Mouse (Mus musculus) limb, embryonic 11.5 days (tissue): ENCODE measurements around the gene Mtcl1. TPM values are rescaled to one million over a fixed set of nuclear protein-coding genes. Genes with fewer than 3 reads are reported as not detected.

ENCODE experiments used
- ATAC-seq: fragments of 200-750 bp; cut with Nextera tagmentation; 2 replicates; pipeline ENCODE4 v1.8.0; 2017; ENCODE audit warnings: low read depth; ENCODE audit not compliant: insufficient number of reproducible peaks, low FRiP score, low TSS enrichment
- DNase-seq: peaks from one replicate; pipeline ENCODE4 v3.0.0-alpha.2; 2015; ENCODE audit warnings: low spot score
- H3K27ac ChIP-seq: fragments of 300-500 bp; sonication (generic); replicated peaks from 2 replicates; pipeline ENCODE4 v1.5.1; 2014; ENCODE audit warnings: low read depth, mild to moderate bottlenecking, low read length
- H3K27me3 ChIP-seq: fragments of 300-500 bp; sonication (generic); 2 replicates; pipeline ENCODE4 v1.6.1; 2014; ENCODE audit warnings: mild to moderate bottlenecking, low read length, mixed read lengths; ENCODE audit not compliant: control insufficient read depth, insufficient read depth
- H3K36me3 ChIP-seq: fragments of 300-500 bp; sonication (generic); 2 replicates; pipeline ENCODE4 v1.6.1; 2014; ENCODE audit warnings: mild to moderate bottlenecking, low read length, moderate library complexity, mixed read lengths; ENCODE audit not compliant: control insufficient read depth, insufficient read depth
- H3K4me1 ChIP-seq: fragments of 300-500 bp; sonication (generic); 2 replicates; pipeline ENCODE4 v1.6.1; 2014; ENCODE audit warnings: low read length, mixed read lengths; ENCODE audit not compliant: control insufficient read depth, insufficient read depth
- H3K4me2 ChIP-seq: fragments of 300-500 bp; sonication (generic); 2 replicates; pipeline ENCODE4 v1.6.1; 2014; ENCODE audit warnings: low read depth, mild to moderate bottlenecking, moderate library complexity; ENCODE audit not compliant: severe bottlenecking
- H3K4me3 ChIP-seq: fragments of 300-500 bp; sonication (generic); 2 replicates; pipeline ENCODE4 v1.5.1; 2014; ENCODE audit warnings: low read depth, low read length
- H3K9ac ChIP-seq: fragments of 300-500 bp; sonication (generic); 2 replicates; pipeline ENCODE4 v1.6.1; 2014; ENCODE audit warnings: mild to moderate bottlenecking, low read length
- H3K9me3 ChIP-seq: fragments of 300-500 bp; sonication (generic); 2 replicates; pipeline ENCODE4 v1.6.1; 2016; ENCODE audit warnings: low read length; ENCODE audit not compliant: control insufficient read depth
- WGBS: fragments of 180-500 bp; shearing (Covaris S2); extraction: QIAGEN DNeasy Blood & Tissue Kit; methylation state at CpG from one replicate; pipeline ENCODE4 v1.1.7; 2014; 5-methylcytosine and 5-hydroxymethylcytosine counted together
- polyA plus RNA-seq: library from polyadenylated mRNA; unstranded; fragments of >200 nt; fragmentation: Nextera tagmentation; extraction: Ambion mirVana; gene quantifications from 2 replicates; pipeline ENCODE4 v1.2.1, GENCODE M21; 2014

Gene Mtcl1
- polyA plus RNA-seq, 1 experiment from 2014 or later, result 5.7 TPM

DNA sequence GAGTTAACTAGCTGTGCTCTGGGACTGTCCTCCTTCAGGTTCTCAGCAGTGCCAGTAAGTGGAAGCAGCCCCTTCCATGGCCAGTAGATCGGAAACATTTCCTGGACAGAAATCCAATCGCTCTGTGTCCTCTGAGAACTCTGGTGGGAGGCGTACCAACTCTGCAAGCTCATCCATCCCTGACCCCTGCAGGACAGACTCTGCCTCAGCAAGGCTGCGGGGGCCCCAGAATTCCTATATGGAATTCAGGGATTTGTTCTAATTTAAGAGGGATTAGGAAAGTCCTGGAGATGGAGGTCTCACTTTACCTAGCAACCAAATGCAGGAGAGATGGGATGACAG lies 123.4 kb downstream of the Mtcl1 start:
- no peaks in the 10 kb centered on the region for H3K9me3 ChIP-seq
- 83% methylated on average over 4 of the region's 4 CpGs for WGBS
- ATAC-seq (no peak), DNase-seq (no peak)
- no peak overlapping the region for H3K9ac ChIP-seq
- H3K4me1 ChIP-seq, result no peaks in the 10 kb centered on the region
- H3K27me3 ChIP-seq, result no peaks in the 10 kb centered on the region
- no peak overlapping the region for H3K27ac ChIP-seq
- no peaks in the 10 kb centered on the region for H3K36me3 ChIP-seq
- H3K4me2 ChIP-seq, result no peak overlapping the region
- no peak overlapping the region for H3K4me3 ChIP-seq

DNA sequence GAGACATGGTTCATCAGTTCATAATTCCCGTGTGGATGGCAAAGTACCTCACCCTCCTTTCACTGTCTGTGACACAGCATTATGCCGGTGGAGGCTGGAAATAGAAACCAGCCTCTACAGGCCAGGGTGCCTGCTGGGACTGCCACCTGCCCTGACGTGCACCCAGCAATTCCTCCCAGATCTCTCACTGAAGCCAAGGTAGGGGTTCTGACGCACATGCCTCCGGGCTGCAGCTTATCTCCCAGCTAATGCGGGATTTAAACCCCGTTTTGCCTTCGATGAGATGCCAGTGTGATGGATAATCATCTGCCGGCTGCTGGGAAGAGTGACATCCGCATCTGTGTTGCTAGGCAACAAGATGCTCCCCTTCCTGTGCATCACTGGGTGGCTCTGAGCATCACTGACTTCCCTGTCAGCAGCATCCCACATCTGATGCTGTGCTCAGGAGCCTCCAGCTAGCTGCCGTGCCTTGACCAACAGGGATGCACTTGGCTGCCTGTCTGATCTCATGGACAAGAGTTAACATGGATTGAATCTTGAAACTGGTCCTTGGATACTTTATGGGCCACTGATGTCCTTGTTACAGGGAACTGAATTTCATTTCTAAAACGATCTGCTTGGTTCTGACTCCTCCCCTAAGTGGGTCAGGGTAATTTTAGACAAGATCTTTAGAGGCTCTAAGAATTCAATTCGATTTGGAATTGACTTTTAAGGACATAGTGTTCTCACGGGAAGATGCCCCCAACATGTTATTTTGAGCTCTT lies 123.9 kb downstream of the Mtcl1 start:
- H3K4me3 ChIP-seq, result no peak overlapping the region
- H3K9ac ChIP-seq, result no peak overlapping the region
- ATAC-seq, result no peak
- H3K27ac ChIP-seq, result no peak overlapping the region
- H3K36me3 ChIP-seq, result no peaks in the 10 kb centered on the region
- DNase-seq, result no peak
- 61% methylated on average over 14 of the region's 14 CpGs for WGBS
- H3K4me1 ChIP-seq, result no peaks in the 10 kb centered on the region
- H3K9me3 ChIP-seq, result no peaks in the 10 kb centered on the region
- no peak overlapping the region for H3K4me2 ChIP-seq
- no peaks in the 10 kb centered on the region for H3K27me3 ChIP-seq

DNA sequence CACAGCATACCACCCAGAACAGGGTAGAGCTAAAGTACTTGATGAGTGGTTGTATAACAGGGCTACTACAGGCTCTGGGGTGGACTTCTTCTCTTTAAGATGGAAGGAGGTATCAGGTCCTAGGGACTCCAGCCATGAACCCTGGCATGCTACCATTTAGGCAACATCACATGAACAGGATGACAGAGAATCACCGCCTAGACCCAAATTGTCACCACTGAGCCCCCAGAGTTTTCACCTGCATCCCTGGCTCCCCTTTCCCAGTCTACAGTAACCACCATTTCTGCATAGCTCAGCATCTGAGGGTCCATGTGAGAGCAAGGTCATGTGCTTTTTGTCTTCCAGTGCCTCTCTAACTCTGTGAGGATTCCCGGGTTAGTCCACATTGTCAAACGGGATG lies 124.7 kb downstream of the Mtcl1 start:
- Histone ChIP-seq H3K36me3 (no peaks in the 10 kb centered on the region), H3K27me3 (no peaks in the 10 kb centered on the region), H3K27ac (no peak overlapping the region), H3K4me1 (no peaks in the 10 kb centered on the region), H3K9me3 (no peaks in the 10 kb centered on the region), H3K4me3 (no peak overlapping the region), H3K4me2 (no peak overlapping the region), H3K9ac (no peak overlapping the region)
- WGBS, result 88% methylated on average over 3 of the region's 3 CpGs
- DNase-seq (no peak), ATAC-seq (no peak)

DNA sequence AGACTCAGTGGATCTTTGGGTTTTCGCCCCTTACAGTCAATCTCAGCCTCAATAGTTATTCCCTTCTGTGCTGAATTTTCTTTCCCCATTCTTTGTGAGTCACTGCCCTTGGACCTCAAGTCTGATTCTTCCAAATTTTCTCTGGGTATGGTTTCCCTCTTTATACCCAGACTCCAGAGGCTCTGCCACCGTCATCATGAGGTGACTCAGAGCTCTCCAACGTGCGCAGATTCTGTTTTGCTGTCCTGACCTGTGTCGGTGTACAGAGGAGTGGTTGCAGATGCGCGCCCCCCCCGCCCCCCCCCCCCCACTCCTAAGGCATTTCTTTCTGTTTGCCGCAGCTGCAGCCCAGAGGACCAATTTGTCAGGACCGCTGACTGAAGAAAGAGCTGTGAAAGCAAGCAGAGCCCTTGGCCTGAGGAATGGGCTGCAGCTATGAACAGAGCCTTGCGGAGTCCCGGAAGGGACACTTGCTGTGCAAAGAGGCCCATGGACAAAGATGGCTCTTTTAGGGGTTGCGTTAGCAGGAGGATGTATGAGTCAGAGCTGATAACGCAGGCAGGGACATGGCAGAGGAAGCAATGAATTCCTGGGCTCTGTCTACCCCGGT lies 126.8 kb downstream of the Mtcl1 start:
- H3K36me3 ChIP-seq, result no peaks in the 10 kb centered on the region
- no peak for DNase-seq
- H3K27ac ChIP-seq, result no peak overlapping the region
- no peaks in the 10 kb centered on the region for H3K9me3 ChIP-seq
- H3K4me3 ChIP-seq, result no peak overlapping the region
- H3K27me3 ChIP-seq, result no peaks in the 10 kb centered on the region
- H3K4me2 ChIP-seq, result no peak overlapping the region
- 82% methylated on average over 15 of the region's 15 CpGs for WGBS
- ATAC-seq, result no peak
- no peaks in the 10 kb centered on the region for H3K4me1 ChIP-seq
- H3K9ac ChIP-seq, result no peak overlapping the region

DNA sequence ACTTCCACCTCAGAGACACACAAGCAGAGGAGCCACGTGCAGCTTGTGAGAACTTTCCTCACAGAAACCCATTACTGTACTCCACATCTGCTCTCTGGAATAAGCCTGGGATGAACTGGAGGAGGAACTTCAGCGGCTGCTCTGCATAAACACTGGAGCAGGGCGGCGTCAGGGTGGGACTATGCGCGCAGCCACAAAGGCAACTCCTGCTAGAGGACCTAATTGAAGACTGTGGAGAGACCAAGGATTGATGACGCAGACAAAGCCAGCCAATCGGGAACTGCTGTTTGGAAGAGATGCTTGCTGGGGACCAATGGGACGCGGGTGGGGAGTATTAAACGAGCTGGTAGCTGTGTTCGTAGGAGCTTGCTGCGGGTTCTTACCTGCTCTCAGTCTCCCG lies 127.6 kb downstream of the Mtcl1 start:
- ATAC-seq (no peak), DNase-seq (no peak)
- no peaks in the 10 kb centered on the region for H3K36me3 ChIP-seq
- H3K4me1 ChIP-seq, result no peaks in the 10 kb centered on the region
- H3K27ac ChIP-seq, result no peak overlapping the region
- no peak overlapping the region for H3K4me2 ChIP-seq
- H3K9ac ChIP-seq, result no peak overlapping the region
- WGBS, result 87% methylated on average over 14 of the region's 14 CpGs
- no peaks in the 10 kb centered on the region for H3K9me3 ChIP-seq
- H3K4me3 ChIP-seq, result no peak overlapping the region
- no peaks in the 10 kb centered on the region for H3K27me3 ChIP-seq

DNA sequence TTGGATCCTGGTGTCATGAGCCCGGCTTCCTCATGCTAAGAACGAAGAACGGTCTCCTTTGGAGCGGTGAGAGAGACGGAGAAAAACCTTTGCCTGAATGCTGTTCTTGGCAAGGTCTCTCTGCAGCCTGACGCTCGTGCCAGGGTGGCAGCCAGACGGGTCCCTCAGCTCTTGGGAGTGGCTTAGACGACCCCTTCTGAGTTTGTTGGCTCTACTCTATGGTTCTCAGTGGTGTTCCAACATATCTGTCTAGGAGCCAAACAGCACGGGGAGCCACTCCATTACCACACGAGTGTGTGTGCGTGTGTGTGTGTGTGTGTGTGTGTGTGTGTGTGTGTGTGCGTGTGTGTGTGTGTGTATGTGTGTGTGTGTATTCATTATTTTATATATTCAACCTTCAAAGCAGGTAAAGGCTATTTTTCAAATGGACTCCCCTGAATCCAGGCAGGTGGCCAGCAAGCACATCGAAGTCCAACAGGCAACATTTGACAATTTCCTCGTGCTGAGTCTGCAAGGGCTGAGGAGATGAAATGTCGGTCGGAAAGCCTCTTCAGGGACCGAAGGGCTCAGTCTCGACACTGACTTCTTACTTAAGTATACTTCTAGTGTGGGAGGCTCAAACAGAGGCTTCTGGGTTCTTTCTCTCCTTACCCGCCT lies 128.7 kb downstream of the Mtcl1 start:
- Histone ChIP-seq H3K36me3 (no peaks in the 10 kb centered on the region), H3K4me1 (0 out of 2 replicates have a peak, but pooled peaks cover 1% of the 10 kb centered on the region), H3K27ac (no peak overlapping the region), H3K9me3 (no peaks in the 10 kb centered on the region), H3K9ac (no peak overlapping the region), H3K27me3 (no peaks in the 10 kb centered on the region), H3K4me2 (no peak overlapping the region), H3K4me3 (no peak overlapping the region)
- 86% methylated on average over 20 of the region's 20 CpGs for WGBS
- ATAC-seq, result no peak
- no peak for DNase-seq

DNA sequence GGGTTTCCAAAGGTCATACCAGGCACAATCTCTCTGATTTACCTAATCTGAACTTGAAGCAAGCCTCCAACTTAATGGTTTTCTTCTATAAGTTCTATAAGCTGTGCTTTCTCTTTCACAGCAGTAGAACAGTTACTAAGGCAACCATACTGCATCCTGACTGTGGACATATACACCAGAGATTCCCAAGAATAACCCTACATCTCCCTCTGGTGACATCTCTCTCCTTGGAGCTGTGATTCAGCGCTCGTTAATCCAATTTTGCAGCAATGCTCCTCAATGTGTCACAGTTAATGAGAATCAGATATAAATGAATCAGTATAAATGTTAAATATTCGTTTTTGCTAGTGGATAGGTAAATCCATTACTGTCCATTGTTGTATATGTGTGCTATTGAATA lies 131.5 kb downstream of the Mtcl1 start:
- no peaks in the 10 kb centered on the region for H3K9me3 ChIP-seq
- no peak overlapping the region for H3K27ac ChIP-seq
- H3K4me1 ChIP-seq, result peaks cover 7% of the 10 kb centered on the region; the same call in 1 of the 2 replicates
- H3K4me3 ChIP-seq, result no peak overlapping the region
- H3K36me3 ChIP-seq, result no peaks in the 10 kb centered on the region
- H3K4me2 ChIP-seq, result no peak overlapping the region
- no peak for DNase-seq
- ATAC-seq, result no peak
- WGBS, result 90% methylated on average over 3 of the region's 3 CpGs
- H3K27me3 ChIP-seq, result no peaks in the 10 kb centered on the region
- H3K9ac ChIP-seq, result no peak overlapping the region

DNA sequence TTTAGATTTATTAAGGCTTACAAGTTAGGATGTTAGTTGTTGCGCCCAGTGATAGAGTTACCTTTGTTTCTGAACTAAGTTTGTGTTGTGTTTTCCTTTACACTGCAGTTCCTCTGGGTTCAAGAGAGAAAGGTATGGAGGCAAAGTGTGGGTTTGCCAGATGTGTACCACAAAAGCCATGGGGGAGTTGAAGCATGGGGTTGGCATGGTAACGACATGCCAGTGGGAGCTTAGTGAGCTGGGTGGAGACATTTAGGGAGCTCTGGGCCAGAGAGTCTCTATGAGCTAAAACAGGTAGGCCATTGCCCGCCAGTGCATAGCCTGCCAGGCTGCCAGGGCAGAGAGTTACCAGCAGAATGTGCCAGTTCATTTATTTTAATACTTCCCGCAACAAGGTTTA lies 132.0 kb downstream of the Mtcl1 start:
- Histone ChIP-seq H3K27ac (no peak overlapping the region), H3K27me3 (no peaks in the 10 kb centered on the region), H3K4me1 (peaks cover 7% of the 10 kb centered on the region; the same call in 1 of the 2 replicates), H3K9me3 (no peaks in the 10 kb centered on the region), H3K4me3 (no peak overlapping the region), H3K9ac (no peak overlapping the region), H3K36me3 (no peaks in the 10 kb centered on the region), H3K4me2 (no peak overlapping the region)
- 94% methylated on average over 4 of the region's 4 CpGs for WGBS
- DNase-seq (no peak), ATAC-seq (no peak)
